In the genomic region with DNA sequence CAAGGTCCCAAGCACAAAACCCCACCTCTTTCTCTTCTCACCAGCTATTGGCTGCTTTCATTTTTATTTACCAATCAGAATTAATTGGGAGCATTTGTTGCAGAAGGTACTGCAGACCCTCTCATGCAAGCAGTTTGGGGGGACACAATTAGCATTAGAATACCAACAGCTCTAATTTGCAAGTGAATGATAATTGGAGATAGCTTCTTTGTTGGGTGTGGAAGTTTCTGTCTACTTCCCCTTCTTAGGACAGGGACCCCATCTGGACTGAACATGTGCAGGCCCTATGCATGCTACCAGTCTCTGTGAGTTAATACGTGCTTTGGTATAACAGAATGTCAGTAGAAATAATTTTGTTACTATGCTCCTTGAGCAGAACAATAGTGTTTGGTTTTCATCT, we compare ENCODE assay signal across 14 mouse cellular contexts.
"Had no signal": no experiment of that assay in that cellular context is flagged by ENCODE, and none has a peak within 500 bp of the region (broad histone marks: within the 10 kb centered on the region; RNA-seq: fewer than 3 reads in every experiment).

No protein-coding gene starts in this region.

- H3K4me3 ChIP-seq: limb, embryonic 13.5 days; liver, embryonic 15.5 days; midbrain, embryonic 13.5 days; myocyte; neural tube, embryonic 15.5 days had no signal

- H3K9me3 ChIP-seq: limb, embryonic 13.5 days; liver, embryonic 15.5 days; midbrain, embryonic 13.5 days; neural tube, embryonic 15.5 days had no signal

- H3K27me3 ChIP-seq: midbrain, embryonic 13.5 days; neural tube, embryonic 15.5 days had no signal

- DNase-seq: kidney, postnatal 36 days; left cerebral cortex, postnatal 4 days; lung, adult 2 months; lung, postnatal 4 days; right cerebral cortex, adult 18-20 months; right cerebral cortex, postnatal 25 days; thymus, postnatal 36 days had no signal

- H3K9ac ChIP-seq: limb, embryonic 13.5 days; liver, embryonic 15.5 days; midbrain, embryonic 13.5 days; neural tube, embryonic 15.5 days had no signal

- H3K4me2 ChIP-seq: limb, embryonic 13.5 days; liver, embryonic 15.5 days; midbrain, embryonic 13.5 days; neural tube, embryonic 15.5 days had no signal

- H3K36me3 ChIP-seq: limb, embryonic 13.5 days; liver, embryonic 15.5 days; midbrain, embryonic 13.5 days; neural tube, embryonic 15.5 days had no signal

- ATAC-seq: lung, postnatal 0 days; midbrain, embryonic 13.5 days had no signal

- H3K27ac ChIP-seq: kidney, postnatal 0 days; limb, embryonic 13.5 days; liver, embryonic 15.5 days; midbrain, embryonic 13.5 days; neural tube, embryonic 15.5 days had no signal
